Mouse (Mus musculus) C2C12 (cell line): ENCODE measurements around the gene Cdk19.

Experiments used
- CTCF ChIP-seq: IDR thresholded peaks from one replicate; pipeline ENCODE4 v1.5.1; 2011; ENCODE audit not compliant: control insufficient read depth, insufficient read depth, insufficient read length
- MAX ChIP-seq: IDR thresholded peaks from one replicate; pipeline ENCODE4 v1.6.1; 2011; ENCODE audit warnings: mild to moderate bottlenecking, control low read depth
- MYOD1 ChIP-seq: IDR thresholded peaks from one replicate; pipeline ENCODE4 v1.6.1; 2011; ENCODE audit warnings: low read depth; ENCODE audit not compliant: control insufficient read depth, insufficient read length

GRCm38 (mm10) chr10:40529617-40530016 is 190.3 kb downstream of the Cdk19 start:
- TF ChIP-seq CTCF (peak; percentile 19), MYOD1 (no peak), MAX (no peak)
